Mouse (Mus musculus) heart, adult 2 months (tissue): ENCODE data around the gene Ptpn9. TPM values are rescaled to one million over a fixed set of nuclear protein-coding genes. Genes with fewer than 3 reads are reported as not detected.

Experiments
- DNase-seq, 2 experiments: peaks; one replicate each; pipeline ENCODE4 v3.0.0; 2021
- H3K27ac ChIP-seq: fragments of 200-600 bp; 2 replicates; pipeline ENCODE4 v1.8.1; 2022
- H3K27me3 ChIP-seq: fragments of 200-500 bp; 2 replicates; pipeline ENCODE4 v1.6.1; 2012; ENCODE audit warnings: mild to moderate bottlenecking, low read length, inconsistent platforms, mixed read lengths; ENCODE audit not compliant: control insufficient read depth, insufficient read depth
- H3K36me3 ChIP-seq: fragments of 200-500 bp; 2 replicates; pipeline ENCODE4 v1.6.1; 2012; ENCODE audit warnings: low read length, inconsistent platforms; ENCODE audit not compliant: control insufficient read depth, insufficient read depth
- H3K4me1 ChIP-seq: fragments of 200-500 bp; 2 replicates; pipeline ENCODE4 v1.6.1; 2011; ENCODE audit warnings: low read length; ENCODE audit not compliant: control insufficient read depth, insufficient read depth
- H3K4me3 ChIP-seq: fragments of 200-600 bp; 2 replicates; pipeline ENCODE4 v1.8.1; 2022
- H3K79me2 ChIP-seq: fragments of 200-500 bp; replicated peaks from 2 replicates; pipeline ENCODE4 v1.6.1; 2012; ENCODE audit warnings: mild to moderate bottlenecking, inconsistent platforms, low read length, moderate library complexity, mixed read lengths; ENCODE audit not compliant: control insufficient read depth, insufficient read depth
- H3K9ac ChIP-seq: fragments of 200-500 bp; 2 replicates; pipeline ENCODE4 v1.6.1; 2012; ENCODE audit warnings: low read depth, mild to moderate bottlenecking, control low read depth, inconsistent platforms, low read length, mixed read lengths
- CTCF ChIP-seq: fragments of 200-600 bp; IDR thresholded peaks from 2 replicates; pipeline ENCODE4 v1.8.1; 2022; ENCODE audit warnings: antibody characterized with exemption, mild to moderate bottlenecking, moderate library complexity
- EP300 ChIP-seq: fragments of 200-500 bp; IDR thresholded peaks from 2 replicates; pipeline ENCODE4 v1.6.1; 2011; ENCODE audit warnings: low read depth, low read length, control low read depth; ENCODE audit not compliant: insufficient read depth
- POLR2A ChIP-seq: fragments of 200-500 bp; IDR thresholded peaks from 2 replicates; pipeline ENCODE4 v1.6.1; 2011; ENCODE audit warnings: mild to moderate bottlenecking, low read depth, low read length, control low read depth; ENCODE audit not compliant: insufficient read depth
- whole genome bisulfite sequencing: fragments of 180-500 bp; shearing (Covaris S2); methylation state at CpG from one replicate; pipeline ENCODE4 v1.1.7; 2018; 5-methylcytosine and 5-hydroxymethylcytosine counted together
- intact Hi-C: fragments of 180-260 bp; cut with DNase I; formaldehyde crosslinking; loops from one replicate; pipeline ENCODE4 v1.15.1; 2025
- polyA plus RNA-seq: library from polyadenylated mRNA; depleted of rRNA; stranded (reverse); fragments of >200 nt; gene quantifications from 2 replicates; pipeline ENCODE4 v1.2.3, GENCODE M21; 2012
- total RNA-seq, 2 experiments: library from RNA; stranded (reverse); gene quantifications; 2 replicates each; pipeline ENCODE4 v1.2.3; 2021

Ptpn9 gene
- total and polyA plus RNA-seq, 3 experiments, result 7.5 to 9.5 (median 8.2) TPM

GRCm38 (mm10) chr9:57031756-57032155 lies 37.0 kb downstream of the Ptpn9 start:
- DNase-seq, result no peak
- intact Hi-C loops, result no loop called here
- Histone ChIP-seq H3K36me3 (no peaks in the 10 kb centered on the region), H3K9ac (no peak overlapping the region), H3K79me2 (no peaks in the 10 kb centered on the region), H3K4me1 (no peaks in the 10 kb centered on the region), H3K27ac (no peak overlapping the region), H3K4me3 (no peak overlapping the region), H3K27me3 (no peaks in the 10 kb centered on the region)
- TF ChIP-seq POLR2A (no peak), CTCF (no peak), EP300 (no peak)
- 69% methylated on average over 1 of the region's 1 CpGs for WGBS

GRCm38 (mm10) chr9:57056237-57056636 lies 61.5 kb downstream of the Ptpn9 start:
- no peak overlapping the region for H3K4me3 ChIP-seq
- no peak for TF ChIP-seq EP300
- TF ChIP-seq CTCF, result peak; percentile 89
- no peak for TF ChIP-seq POLR2A
- no peaks in the 10 kb centered on the region for H3K27me3 ChIP-seq
- no peaks in the 10 kb centered on the region for H3K36me3 ChIP-seq
- H3K27ac ChIP-seq, result no peak overlapping the region
- no peak overlapping the region for H3K9ac ChIP-seq
- intact Hi-C loops, result loop anchor here (1.0 to 10.0 kb wide), 3 partner anchors 15 to 169 kb away; no protein-coding TSS in a partner anchor
- no peaks in the 10 kb centered on the region for H3K79me2 ChIP-seq
- 75% methylated on average over 1 of the region's 1 CpGs for WGBS
- no peaks in the 10 kb centered on the region for H3K4me1 ChIP-seq
- peak in 1 of 2 experiments; percentile 21 for DNase-seq

GRCm38 (mm10) chr9:57064164-57064563 lies 69.4 kb downstream of the Ptpn9 start:
- no peak for DNase-seq
- TF ChIP-seq POLR2A (no peak), CTCF (no peak), EP300 (no peak)
- 100% methylated on average over 2 of the region's 2 CpGs for WGBS
- H3K27me3 ChIP-seq, result no peaks in the 10 kb centered on the region
- no peak overlapping the region for H3K4me3 ChIP-seq
- no peaks in the 10 kb centered on the region for H3K4me1 ChIP-seq
- H3K79me2 ChIP-seq, result no peaks in the 10 kb centered on the region
- no peak overlapping the region for H3K9ac ChIP-seq
- H3K27ac ChIP-seq, result no peak overlapping the region
- intact Hi-C loops, result no loop called here
- H3K36me3 ChIP-seq, result no peaks in the 10 kb centered on the region; the same call in 1 of the 2 replicates

- 65% methylated on average over 3 of the region's 3 CpGs for WGBS
- no peaks in the 10 kb centered on the region for H3K27me3 ChIP-seq
- no peak overlapping the region for H3K4me3 ChIP-seq
- no peak overlapping the region for H3K9ac ChIP-seq
- intact Hi-C loops, result no loop called here
- no peak overlapping the region for H3K27ac ChIP-seq
- peaks cover 2% of the 10 kb centered on the region for H3K4me1 ChIP-seq
- H3K36me3 ChIP-seq, result no peaks in the 10 kb centered on the region; the same call in 1 of the 2 replicates
- no peak for TF ChIP-seq EP300
- TF ChIP-seq POLR2A, result no peak
- TF ChIP-seq CTCF, result no peak
- DNase-seq, result no peak
- no peaks in the 10 kb centered on the region for H3K79me2 ChIP-seq
Measured at GRCm38 (mm10) chr9:57068266-57068665, 73.5 kb downstream of the Ptpn9 start.

DNA sequence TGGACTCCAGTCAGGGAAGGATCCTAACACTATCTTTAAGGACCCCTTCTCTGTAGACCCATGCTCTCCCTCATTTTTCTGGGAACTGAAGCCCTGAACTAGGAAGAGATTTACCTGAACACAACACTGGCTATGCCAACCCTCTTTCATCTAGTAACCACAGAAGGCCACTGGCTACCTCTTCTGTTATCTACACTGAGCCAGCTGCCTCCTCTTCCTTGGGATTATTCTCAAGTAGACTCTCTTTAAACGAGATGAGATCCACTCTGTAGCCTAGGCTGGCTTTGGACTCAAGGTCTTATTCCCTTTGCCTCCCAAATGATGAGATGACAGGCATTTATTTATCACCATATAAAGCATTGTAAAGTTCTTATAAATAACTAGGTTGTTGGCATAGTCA lies 75.5 kb downstream of the Ptpn9 start:
- Histone ChIP-seq H3K27me3 (no peaks in the 10 kb centered on the region), H3K9ac (no peak overlapping the region), H3K27ac (no peak overlapping the region), H3K36me3 (no peaks in the 10 kb centered on the region), H3K79me2 (no peaks in the 10 kb centered on the region), H3K4me3 (no peak overlapping the region), H3K4me1 (peaks cover 6% of the 10 kb centered on the region)
- intact Hi-C loops, result loop anchor here (2.0 to 10.0 kb wide), 4 partner anchors 13 to 765 kb away; partner anchors contain the start of genes Arid3b, Snupn and Snx33
- TF ChIP-seq POLR2A (no peak), EP300 (no peak), CTCF (no peak)
- WGBS, result 28% methylated on average over 1 of the region's 1 CpGs
- DNase-seq, result no peak

GRCm38 (mm10) chr9:57070800-57071545 lies 76.2 kb downstream of the Ptpn9 start:
- peak overlapping the region; percentile 98 for H3K4me3 ChIP-seq
- H3K4me1 ChIP-seq, result peaks cover 6% of the 10 kb centered on the region
- H3K79me2 ChIP-seq, result no peaks in the 10 kb centered on the region
- DNase-seq, result no peak
- no peaks in the 10 kb centered on the region for H3K36me3 ChIP-seq
- H3K27ac ChIP-seq, result peak overlapping the region; percentile 98; the same call in 1 of the 2 replicates
- TF ChIP-seq CTCF, result no peak
- TF ChIP-seq POLR2A, result no peak
- TF ChIP-seq EP300, result no peak
- intact Hi-C loops, result loop anchor here (2.0 to 10.0 kb wide), 4 partner anchors 14 to 764 kb away; partner anchors contain the start of genes Arid3b, Snupn and Snx33
- no peaks in the 10 kb centered on the region for H3K27me3 ChIP-seq
- H3K9ac ChIP-seq, result peak overlapping the region; percentile 77
- WGBS, result 6% methylated on average over 5 of the region's 5 CpGs
